Mouse (Mus musculus) kidney, adult 2 months (tissue): ENCODE data around the gene Nuak1. TPM values are rescaled to one million over a fixed set of nuclear protein-coding genes. Genes with fewer than 3 reads are reported as not detected.
"Not testable (repeated sequence)": the region's sequence is repeated elsewhere in the genome, so short reads cannot be mapped to it uniquely, and the experiment has no call there.

Experiments
- DNase-seq: peaks from one replicate; pipeline ENCODE4 v3.0.0; 2021
- H3K27ac ChIP-seq: fragments of 200-500 bp; 2 replicates; pipeline ENCODE4 v1.5.1; 2012; ENCODE audit warnings: low read depth, low read length, control low read depth, inconsistent platforms; ENCODE audit not compliant: insufficient read depth
- H3K27me3 ChIP-seq: fragments of 200-500 bp; replicated peaks from 2 replicates; pipeline ENCODE4 v1.6.1; 2012; ENCODE audit warnings: mild to moderate bottlenecking, moderate library complexity, low read length, inconsistent platforms; ENCODE audit not compliant: control insufficient read depth, insufficient read depth
- H3K36me3 ChIP-seq: fragments of 200-500 bp; 2 replicates; pipeline ENCODE4 v1.6.1; 2012; ENCODE audit warnings: mild to moderate bottlenecking, moderate library complexity, low read length, inconsistent platforms; ENCODE audit not compliant: control insufficient read depth, insufficient read depth
- H3K4me1 ChIP-seq: fragments of 200-500 bp; 2 replicates; pipeline ENCODE4 v1.6.1; 2011; ENCODE audit warnings: low read length; ENCODE audit not compliant: control insufficient read depth, insufficient read depth
- H3K4me3 ChIP-seq: fragments of 200-500 bp; 2 replicates; pipeline ENCODE4 v1.5.1; 2011; ENCODE audit warnings: mild to moderate bottlenecking, low read depth, low read length, control low read depth; ENCODE audit not compliant: insufficient read depth
- CTCF ChIP-seq: fragments of 200-500 bp; conservative IDR thresholded peaks from 2 replicates; pipeline ENCODE4 v1.5.1; 2011; ENCODE audit warnings: low read depth, mild to moderate bottlenecking, control low read depth, low read length, moderate library complexity, mixed read lengths; ENCODE audit not compliant: insufficient read depth, insufficient read length
- POLR2A ChIP-seq: fragments of 200-500 bp; IDR thresholded peaks from one replicate; pipeline ENCODE4 v1.6.1; 2011; ENCODE audit warnings: low read depth, low read length, control low read depth
- WGBS: fragments of 180-500 bp; shearing (Covaris S2); methylation state at CpG from one replicate; pipeline ENCODE4 v1.1.7; 2018; 5-methylcytosine and 5-hydroxymethylcytosine counted together
- polyA plus RNA-seq: library from polyadenylated mRNA; depleted of rRNA; stranded (reverse); fragments of >200 nt; gene quantifications from 2 replicates; pipeline ENCODE4 v1.2.3, GENCODE M21; 2012; rRNA removed

Nuak1 gene
- polyA plus RNA-seq = 12.2 and 12.3 TPM in 2 replicates

DNA sequence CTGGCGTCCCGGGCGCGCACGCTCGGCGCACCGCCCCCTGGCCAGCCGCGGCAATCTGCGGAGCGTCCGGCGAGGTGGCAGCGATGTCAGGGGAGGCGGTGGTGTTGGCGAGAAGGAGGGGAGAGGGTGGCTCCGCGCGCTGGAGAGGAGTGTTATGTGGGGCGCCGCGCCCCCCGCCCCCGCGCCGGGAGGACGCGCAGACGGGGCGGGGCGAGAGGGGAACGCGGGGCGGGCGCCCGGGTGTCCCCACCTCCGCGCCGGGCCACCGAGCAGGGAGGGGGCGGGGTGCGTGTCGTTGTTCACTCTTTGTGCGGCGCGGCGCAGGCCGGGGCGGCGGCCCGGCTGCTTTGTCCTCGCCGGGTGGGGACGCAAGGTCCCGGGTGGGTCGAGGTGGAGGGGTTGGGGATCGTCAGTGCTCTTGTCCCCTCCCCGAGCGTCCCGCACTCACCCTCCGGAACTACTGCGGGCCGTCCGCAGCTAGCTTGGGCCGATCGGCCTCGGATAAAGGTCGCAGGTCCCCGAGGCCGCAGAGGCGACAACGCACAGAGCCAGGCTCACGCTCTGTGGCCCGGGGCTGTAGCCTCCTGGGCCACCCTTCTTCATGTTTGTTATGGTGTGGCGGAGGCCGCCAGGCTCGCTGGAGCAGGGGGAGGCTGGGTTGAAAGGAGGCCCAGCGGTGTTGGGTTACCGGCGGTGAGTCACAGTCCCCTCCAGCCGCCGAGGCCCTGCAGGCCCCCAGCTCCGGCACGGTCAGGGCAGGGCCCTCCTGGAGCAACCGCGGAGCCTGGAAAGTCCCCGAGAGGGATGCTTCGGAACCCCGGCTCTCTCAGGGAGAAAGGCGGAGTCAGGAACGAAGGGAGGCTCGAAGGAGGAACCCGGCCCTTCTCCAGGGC, at the start of gene Nuak1:
Nuak1 (minus strand) TSS at position 57 of the 893 bp plus-strand sequence.
- Histone ChIP-seq H3K27ac (peak within 1 kb of the TSS; percentile 97), H3K4me3 (peak within 1 kb of the TSS; percentile 88), H3K36me3 (no peaks in the 10 kb centered on the region), H3K4me1 (peaks cover 8% of the 10 kb centered on the region), H3K27me3 (no peaks in the 10 kb centered on the region)
- TF ChIP-seq CTCF (no peak), POLR2A (peak; percentile 39)
- peak; percentile 94 for DNase-seq
- under 1% methylated on average over 93 of the region's 94 CpGs for WGBS

DNA sequence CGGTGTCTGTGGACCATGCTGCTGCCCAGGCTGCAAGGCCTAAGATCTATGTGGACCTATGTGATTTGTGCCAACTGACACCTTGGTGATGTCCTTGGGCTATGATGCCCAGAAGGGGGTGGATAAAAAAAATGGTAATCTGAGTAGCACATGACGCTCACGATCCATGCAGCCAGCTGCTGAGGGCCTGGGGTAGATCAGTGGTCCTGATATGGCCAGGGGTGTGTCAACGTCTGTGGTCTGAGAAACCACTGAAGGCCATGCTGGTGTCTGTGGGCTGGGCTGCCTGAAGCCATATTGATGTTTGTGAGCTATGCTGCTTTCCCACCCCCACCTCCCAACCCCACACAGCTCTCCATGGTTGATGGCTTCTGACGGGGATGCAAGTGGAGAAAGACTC, 49.7 kb upstream of the Nuak1 start:
- Histone ChIP-seq H3K4me1 (no peaks in the 10 kb centered on the region), H3K27ac (no peak overlapping the region), H3K36me3 (no peaks in the 10 kb centered on the region), H3K4me3 (no peak overlapping the region), H3K27me3 (no peaks in the 10 kb centered on the region)
- TF ChIP-seq CTCF (no peak), POLR2A (no peak)
- WGBS = 89% methylated on average over 5 of the region's 5 CpGs
- DNase-seq = no peak

- no peaks in the 10 kb centered on the region for H3K27me3 ChIP-seq
- peak; percentile 75 for TF ChIP-seq CTCF
- TF ChIP-seq POLR2A = no peak
- no peaks in the 10 kb centered on the region for H3K36me3 ChIP-seq
- peak; percentile 75 for DNase-seq
- no peaks in the 10 kb centered on the region for H3K4me1 ChIP-seq
- no peak overlapping the region for H3K4me3 ChIP-seq
- WGBS = 41% methylated on average over 6 of the region's 6 CpGs
- H3K27ac ChIP-seq = no peak overlapping the region
These were observed 47.9 kb upstream of the Nuak1 start for GRCm38 (mm10) chr10:84488315-84488714.

- Histone ChIP-seq H3K27ac (no peak overlapping the region), H3K36me3 (no peaks in the 10 kb centered on the region), H3K27me3 (no peaks in the 10 kb centered on the region), H3K4me1 (peaks cover 15% of the 10 kb centered on the region), H3K4me3 (no peak overlapping the region)
- whole genome bisulfite sequencing = 18% methylated on average over 1 of the region's 1 CpGs
- DNase-seq = no peak
- TF ChIP-seq POLR2A = no peak
- TF ChIP-seq CTCF = no peak
These were observed 44.3 kb upstream of the Nuak1 start for GRCm38 (mm10) chr10:84484661-84485060.

- H3K27me3 ChIP-seq = no peaks in the 10 kb centered on the region
- H3K27ac ChIP-seq = no peak overlapping the region
- peaks cover 18% of the 10 kb centered on the region for H3K4me1 ChIP-seq
- DNase-seq = no peak
- TF ChIP-seq CTCF = no peak
- TF ChIP-seq POLR2A = no peak
- no peaks in the 10 kb centered on the region for H3K36me3 ChIP-seq
- H3K4me3 ChIP-seq = no peak overlapping the region
- WGBS = 78% methylated on average over 3 of the region's 3 CpGs
These were observed 43.2 kb upstream of the Nuak1 start for GRCm38 (mm10) chr10:84483553-84483952.

- WGBS = 78% methylated on average over 2 of the region's 2 CpGs
- TF ChIP-seq CTCF (no peak), POLR2A (no peak)
These were observed 42.7 kb upstream of the Nuak1 start for GRCm38 (mm10) chr10:84483069-84483468.

DNA sequence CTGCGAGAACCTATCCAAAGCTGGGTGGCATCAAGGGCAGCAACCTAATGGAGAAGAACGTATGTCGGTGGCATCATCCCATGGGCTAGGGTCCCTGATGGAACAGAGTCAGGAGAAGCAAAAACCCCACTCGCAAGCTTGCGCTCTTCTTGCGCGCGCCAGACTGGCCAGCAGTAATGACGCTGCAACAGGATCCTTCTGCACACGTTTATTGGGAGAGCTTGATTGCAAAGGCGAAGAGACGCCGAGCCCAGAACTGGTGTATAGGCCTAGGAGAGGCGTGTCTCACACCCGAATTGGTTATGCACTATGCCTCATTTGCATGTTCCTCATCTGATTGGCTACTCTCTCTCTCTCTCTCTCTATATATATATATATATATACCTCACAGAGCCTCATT, 42.0 kb upstream of the Nuak1 start:
- H3K36me3 ChIP-seq, H3K27ac ChIP-seq, DNase-seq, H3K27me3 ChIP-seq, H3K4me3 ChIP-seq: not testable (repeated sequence)
- WGBS = 95% methylated on average over 15 of the region's 15 CpGs
- peaks cover 18% of the 10 kb centered on the region for H3K4me1 ChIP-seq

More at GRCm38 (mm10) chr10:84483069-84483468, 42.7 kb upstream of the Nuak1 start:
- Histone ChIP-seq H3K4me3 (no peak overlapping the region), H3K27ac (no peak overlapping the region), H3K27me3 (no peaks in the 10 kb centered on the region), H3K36me3 (no peaks in the 10 kb centered on the region), H3K4me1 (peaks cover 18% of the 10 kb centered on the region)
- DNase-seq = no peak

- Histone ChIP-seq H3K36me3 (no peaks in the 10 kb centered on the region), H3K27me3 (no peaks in the 10 kb centered on the region), H3K4me3 (no peak overlapping the region), H3K27ac (peak overlapping the region; percentile 53; the same call in 1 of the 2 replicates), H3K4me1 (peaks cover 18% of the 10 kb centered on the region)
- no peak for DNase-seq
- TF ChIP-seq POLR2A (no peak), CTCF (no peak)
- WGBS = 22% methylated on average over 5 of the region's 5 CpGs
These were observed 40.9 kb upstream of the Nuak1 start for GRCm38 (mm10) chr10:84481327-84481671.
